Mouse (Mus musculus) lung, adult 2 months (tissue): ENCODE measurements around the gene Gprc5b.

Experiments
- CTCF ChIP-seq: fragments of 200-500 bp; IDR thresholded peaks from 2 replicates; pipeline ENCODE4 v1.5.1; 2011; ENCODE audit warnings: mild to moderate bottlenecking, low read length, control low read depth; ENCODE audit not compliant: insufficient read depth
- POLR2A ChIP-seq: fragments of 200-500 bp; IDR thresholded peaks from 2 replicates; pipeline ENCODE4 v1.6.1; 2011; ENCODE audit warnings: low read depth, mild to moderate bottlenecking, control low read depth, low read length, borderline replicate concordance; ENCODE audit errors: extremely low read depth

DNA sequence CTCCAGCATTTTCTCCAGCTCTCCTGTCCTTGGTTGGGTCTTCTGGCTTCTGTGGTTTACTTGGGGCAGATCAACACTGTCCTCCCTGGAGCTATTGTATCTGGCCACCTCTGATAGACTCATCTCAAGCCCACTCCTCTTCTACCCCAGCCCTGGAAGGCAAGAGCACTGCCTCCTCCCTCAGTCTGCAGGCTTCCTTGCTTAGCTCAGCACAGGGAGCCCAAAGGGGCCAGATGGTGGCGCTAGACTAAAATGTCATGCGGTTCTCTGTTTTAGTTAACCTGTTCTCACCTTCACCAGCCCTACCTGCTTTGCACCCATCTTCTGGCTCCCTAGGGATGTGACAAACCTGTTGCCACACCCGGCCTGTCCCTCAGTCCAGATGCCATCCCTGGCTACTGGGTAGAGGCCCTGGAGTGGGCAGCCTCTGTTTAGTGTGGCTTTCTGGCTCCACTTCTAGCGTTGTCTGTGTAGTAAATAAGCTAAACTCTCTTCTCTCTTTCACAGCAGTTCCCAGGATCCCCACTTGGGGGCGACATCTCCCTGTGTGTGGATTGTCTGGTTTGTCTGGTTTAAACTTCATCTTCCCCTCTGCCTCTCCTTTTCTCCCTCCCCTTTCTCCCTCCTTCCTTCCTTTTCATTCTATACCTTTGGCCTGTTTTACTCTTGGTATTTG is 16.0 kb upstream of the Gprc5b start:
- TF ChIP-seq CTCF (peak; percentile 45; the same call in 1 of the 2 replicates), POLR2A (no peak)
